Mouse (Mus musculus) olfactory bulb, adult 2 months (tissue): Measurements from ENCODE around the gene Fbxo47. TPM values are rescaled to one million over a fixed set of nuclear protein-coding genes. Genes with fewer than 3 reads are reported as not detected.

Source experiments
- H3K27ac ChIP-seq: fragments of 200-500 bp; 2 replicates; pipeline ENCODE4 v1.5.1; 2012; ENCODE audit warnings: low read depth, low read length; ENCODE audit not compliant: insufficient read depth
- H3K4me1 ChIP-seq: fragments of 200-500 bp; 2 replicates; pipeline ENCODE4 v1.6.1; 2012; ENCODE audit warnings: low read length; ENCODE audit not compliant: control insufficient read depth, insufficient read depth
- H3K4me3 ChIP-seq: fragments of 200-500 bp; 2 replicates; pipeline ENCODE4 v1.5.1; 2012; ENCODE audit warnings: mild to moderate bottlenecking, low read depth, low read length, moderate library complexity; ENCODE audit not compliant: insufficient read depth
- CTCF ChIP-seq: fragments of 200-500 bp; IDR thresholded peaks from 2 replicates; pipeline ENCODE4 v1.5.1; 2012; ENCODE audit warnings: low read depth, mild to moderate bottlenecking, low read length, moderate library complexity; ENCODE audit not compliant: insufficient read depth
- POLR2A ChIP-seq: fragments of 200-500 bp; IDR thresholded peaks from 2 replicates; pipeline ENCODE4 v1.6.1; 2012; ENCODE audit warnings: mild to moderate bottlenecking, low read depth, low read length, moderate library complexity; ENCODE audit not compliant: insufficient read depth
- WGBS: fragments of 180-500 bp; shearing (Covaris S2); methylation state at CpG from one replicate; pipeline ENCODE4 v1.1.7; 2018; 5-methylcytosine and 5-hydroxymethylcytosine counted together
- polyA plus RNA-seq: library from polyadenylated mRNA; stranded (reverse); fragments of >200 nt; gene quantifications from 2 replicates; pipeline ENCODE4 v1.2.4, GENCODE M21; 2012; ENCODE audit warnings: low replicate concordance; ENCODE audit not compliant: missing spikeins, insufficient read depth, insufficient read length

The Fbxo47 gene
- not detected in 2 replicates for polyA plus RNA-seq

DNA sequence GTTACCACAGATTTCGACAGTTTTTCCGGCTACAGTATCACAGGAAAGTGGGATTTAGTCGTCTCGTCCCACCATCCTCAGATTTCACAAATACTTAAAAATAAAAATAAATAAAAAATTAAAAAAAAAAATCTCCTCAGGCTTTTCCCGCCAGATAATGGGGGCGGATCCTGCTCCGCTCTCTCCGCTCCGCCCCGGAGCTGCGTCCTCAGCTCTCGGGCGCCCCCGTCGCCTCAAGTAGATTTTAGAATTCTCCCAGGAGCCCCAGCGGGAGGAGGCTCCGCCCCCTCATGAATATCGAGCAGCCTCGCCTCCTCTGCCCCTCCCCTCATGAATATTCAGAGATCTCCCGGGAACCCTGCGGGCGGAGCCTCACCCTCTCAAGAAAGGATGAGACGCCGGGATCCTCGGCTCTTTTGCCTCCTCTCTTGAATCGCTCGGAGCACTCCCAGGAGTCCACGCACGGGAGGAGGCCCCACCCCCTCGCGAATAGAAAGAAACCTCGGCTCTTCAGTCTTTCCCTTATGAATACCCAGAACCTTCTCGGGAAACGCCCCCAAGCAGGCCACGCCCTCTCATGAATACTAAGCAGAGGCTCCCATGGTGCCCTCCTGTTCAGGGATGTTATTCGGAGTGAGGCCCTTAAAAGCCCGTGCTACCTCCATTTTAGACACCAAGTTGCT lies at the start of gene Fbxo47:
TSS of gene Fbxo47 (minus strand) at position 237 of the 683 bp plus-strand sequence.
- WGBS, result under 1% methylated on average over 37 of the region's 37 CpGs
- Histone ChIP-seq H3K4me1 (no peaks in the 10 kb centered on the region), H3K4me3 (peak within 1 kb of the TSS; percentile 82), H3K27ac (no peak within 1 kb of the TSS)
- TF ChIP-seq POLR2A (no peak), CTCF (no peak)

DNA sequence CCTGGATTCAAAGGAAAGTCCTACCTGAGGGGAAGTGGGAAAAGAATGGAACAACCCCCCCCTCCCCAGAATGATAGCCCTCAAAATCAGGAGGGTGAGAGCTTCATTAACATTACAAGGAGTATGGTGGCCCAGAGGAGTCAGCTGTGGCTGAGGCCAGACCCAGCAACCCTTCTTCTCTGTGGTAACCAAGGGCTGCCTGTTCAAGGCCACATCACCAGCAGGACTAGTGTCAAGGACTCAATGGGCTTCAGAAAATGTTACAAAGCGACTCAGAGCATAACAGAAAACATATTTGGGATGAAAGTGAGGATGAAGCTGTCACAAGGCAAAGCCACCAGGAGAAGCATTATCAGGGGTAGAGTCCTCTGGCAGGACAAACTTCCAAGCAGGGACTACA lies 49.6 kb upstream of the Fbxo47 start:
- TF ChIP-seq POLR2A, result no peak
- TF ChIP-seq CTCF, result no peak
- H3K4me3 ChIP-seq, result no peak overlapping the region
- H3K27ac ChIP-seq, result no peak overlapping the region
- peaks cover 5% of the 10 kb centered on the region; the same call in 1 of the 2 replicates for H3K4me1 ChIP-seq
- 85% methylated on average over 1 of the region's 1 CpGs for WGBS

DNA sequence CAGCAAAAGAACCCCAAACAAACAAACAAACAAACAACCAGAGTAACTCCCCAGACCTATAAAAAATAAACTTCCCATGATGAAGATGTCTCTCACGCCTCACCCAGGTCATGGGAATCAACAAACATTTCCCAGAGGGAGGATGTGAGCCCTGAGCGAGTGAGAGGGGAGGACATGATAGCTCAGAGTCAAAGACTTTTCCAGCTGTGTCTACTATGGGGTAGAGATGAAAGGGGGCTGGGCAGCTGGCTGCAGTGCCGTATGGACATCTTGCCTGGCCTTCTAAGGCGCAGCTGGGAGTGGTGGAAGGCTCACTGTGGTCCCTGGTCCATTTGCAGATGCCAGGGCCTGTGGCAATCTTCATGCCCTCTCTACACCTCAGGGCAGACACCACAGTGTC lies 45.0 kb upstream of the Fbxo47 start:
- H3K27ac ChIP-seq, result no peak overlapping the region
- H3K4me3 ChIP-seq, result no peak overlapping the region
- H3K4me1 ChIP-seq, result no peaks in the 10 kb centered on the region
- no peak for TF ChIP-seq CTCF
- TF ChIP-seq POLR2A, result no peak
- WGBS, result 83% methylated on average over 4 of the region's 4 CpGs

DNA sequence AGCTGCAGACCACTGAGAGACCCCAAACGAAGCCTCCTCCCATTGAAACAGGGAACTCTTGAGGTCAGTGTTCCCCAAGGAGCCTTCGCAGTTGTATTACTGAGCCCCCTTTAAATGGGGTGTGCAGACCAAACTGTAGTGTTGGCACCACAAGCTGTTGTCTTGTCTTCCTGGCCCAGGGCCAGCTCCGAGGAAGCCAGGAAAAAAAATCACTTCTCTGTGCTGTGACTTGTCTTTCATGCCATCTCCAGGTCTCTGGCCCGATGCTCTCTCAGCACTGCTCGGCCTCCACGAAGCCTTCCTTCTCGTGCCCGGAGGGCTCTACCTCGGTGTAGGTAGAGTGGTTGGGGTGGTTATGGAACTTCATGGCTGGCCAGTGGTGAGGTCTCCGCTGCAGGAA lies 40.3 kb upstream of the Fbxo47 start:
- H3K27ac ChIP-seq, result no peak overlapping the region
- no peak for TF ChIP-seq CTCF
- TF ChIP-seq POLR2A, result no peak
- 88% methylated on average over 10 of the region's 10 CpGs for WGBS
- H3K4me3 ChIP-seq, result no peak overlapping the region
- no peaks in the 10 kb centered on the region for H3K4me1 ChIP-seq

DNA sequence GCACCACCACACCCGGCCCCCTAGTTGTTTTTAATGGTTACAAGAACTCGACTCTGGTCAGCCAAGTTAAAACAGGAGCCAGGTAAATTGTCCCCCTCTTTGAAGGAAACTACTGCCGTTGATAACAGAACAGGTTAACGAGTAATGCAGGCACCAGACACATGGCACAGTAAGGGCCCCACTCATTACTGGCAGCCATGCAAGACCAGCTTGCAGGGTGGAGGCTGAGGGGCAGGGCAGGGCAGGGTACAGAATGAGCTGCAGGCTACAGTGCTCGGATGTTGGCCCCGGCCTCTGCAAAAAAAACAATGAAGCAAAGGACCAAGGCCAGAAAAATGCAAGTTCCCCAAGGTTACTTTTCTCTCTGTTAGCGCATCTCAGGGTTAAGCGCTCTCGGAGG lies 39.7 kb upstream of the Fbxo47 start:
- Histone ChIP-seq H3K27ac (no peak overlapping the region), H3K4me1 (no peaks in the 10 kb centered on the region), H3K4me3 (no peak overlapping the region)
- TF ChIP-seq CTCF (no peak), POLR2A (no peak)
- WGBS, result 85% methylated on average over 9 of the region's 9 CpGs

DNA sequence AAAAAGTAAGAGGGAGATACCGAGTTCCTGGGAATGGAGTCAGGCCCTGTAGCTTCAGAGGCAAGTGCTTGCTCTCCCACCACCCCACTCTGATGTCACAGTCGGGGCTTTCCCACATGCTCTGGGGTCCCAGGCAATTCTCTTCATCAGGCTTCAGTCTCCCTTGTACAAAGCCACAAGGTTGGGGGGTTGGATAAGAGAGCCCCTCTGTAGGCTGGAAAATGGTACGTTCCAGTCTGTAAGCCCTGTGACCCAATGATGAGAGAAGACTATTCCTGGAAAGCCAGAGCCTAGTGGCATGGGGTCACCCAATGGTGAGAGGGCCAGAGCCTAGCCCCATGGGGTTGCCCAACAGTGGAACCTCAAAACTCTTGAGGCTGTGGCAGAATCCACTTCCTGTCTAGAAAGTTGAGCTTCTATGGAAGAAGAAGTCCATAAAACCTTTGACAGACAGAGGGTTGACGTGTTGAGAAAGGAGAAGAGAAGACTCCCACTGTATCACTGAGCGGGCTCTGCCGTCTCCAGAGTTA lies 32.1 kb upstream of the Fbxo47 start:
- TF ChIP-seq CTCF, result no peak
- no peak for TF ChIP-seq POLR2A
- WGBS, result 89% methylated on average over 6 of the region's 6 CpGs

DNA sequence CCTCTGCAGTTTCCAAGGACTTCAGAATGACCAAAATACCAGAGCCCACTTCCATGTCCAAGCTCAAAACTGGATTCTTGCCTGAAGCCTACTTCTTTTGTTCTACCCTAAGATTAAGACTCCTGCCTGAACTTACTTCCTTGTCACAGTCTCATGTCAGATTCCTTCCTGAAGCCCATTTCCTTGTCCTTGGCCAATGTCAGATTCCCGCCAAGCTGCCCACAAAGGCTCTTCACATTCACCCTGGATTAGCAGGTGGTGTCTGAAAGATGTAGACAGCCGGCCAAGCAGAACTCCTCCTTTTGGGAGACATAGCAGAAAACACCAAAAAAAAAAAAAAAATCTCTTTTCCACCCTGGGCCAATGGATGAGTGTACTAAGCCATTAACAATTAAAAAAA lies 31.5 kb upstream of the Fbxo47 start:
- TF ChIP-seq POLR2A (no peak), CTCF (no peak)
- Histone ChIP-seq H3K27ac (no peak overlapping the region), H3K4me1 (peaks cover 8% of the 10 kb centered on the region), H3K4me3 (no peak overlapping the region)
- WGBS, result 74% methylated on average over 2 of the region's 2 CpGs

More for the DNA sequence above, 32.1 kb upstream of the Fbxo47 start:
- Histone ChIP-seq H3K4me1 (peaks cover 5% of the 10 kb centered on the region), H3K4me3 (no peak overlapping the region), H3K27ac (no peak overlapping the region)

DNA sequence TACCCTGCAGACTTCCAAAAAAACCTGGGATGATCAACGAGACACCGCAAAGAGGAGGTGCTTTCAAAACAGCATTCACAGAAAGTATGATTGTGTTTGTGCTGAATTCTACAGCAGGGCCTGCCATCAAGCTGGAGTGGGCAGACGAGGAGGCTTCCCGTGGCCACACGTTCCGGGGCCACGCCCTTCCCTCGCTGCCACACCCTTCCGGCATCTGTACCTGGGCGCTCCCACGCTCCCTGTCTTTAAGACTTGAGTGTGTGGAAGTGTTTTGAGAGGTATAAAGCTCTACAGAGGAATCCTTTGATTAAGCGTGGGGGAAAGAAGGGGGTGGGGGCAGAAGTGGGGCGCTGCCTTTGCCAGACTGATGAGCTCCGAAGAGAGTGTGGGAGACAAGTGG lies 29.2 kb upstream of the Fbxo47 start:
- 91% methylated on average over 14 of the region's 14 CpGs for WGBS
- H3K4me1 ChIP-seq, result peaks cover 8% of the 10 kb centered on the region
- TF ChIP-seq CTCF (no peak), POLR2A (no peak)
- no peak overlapping the region for H3K27ac ChIP-seq
- no peak overlapping the region for H3K4me3 ChIP-seq

DNA sequence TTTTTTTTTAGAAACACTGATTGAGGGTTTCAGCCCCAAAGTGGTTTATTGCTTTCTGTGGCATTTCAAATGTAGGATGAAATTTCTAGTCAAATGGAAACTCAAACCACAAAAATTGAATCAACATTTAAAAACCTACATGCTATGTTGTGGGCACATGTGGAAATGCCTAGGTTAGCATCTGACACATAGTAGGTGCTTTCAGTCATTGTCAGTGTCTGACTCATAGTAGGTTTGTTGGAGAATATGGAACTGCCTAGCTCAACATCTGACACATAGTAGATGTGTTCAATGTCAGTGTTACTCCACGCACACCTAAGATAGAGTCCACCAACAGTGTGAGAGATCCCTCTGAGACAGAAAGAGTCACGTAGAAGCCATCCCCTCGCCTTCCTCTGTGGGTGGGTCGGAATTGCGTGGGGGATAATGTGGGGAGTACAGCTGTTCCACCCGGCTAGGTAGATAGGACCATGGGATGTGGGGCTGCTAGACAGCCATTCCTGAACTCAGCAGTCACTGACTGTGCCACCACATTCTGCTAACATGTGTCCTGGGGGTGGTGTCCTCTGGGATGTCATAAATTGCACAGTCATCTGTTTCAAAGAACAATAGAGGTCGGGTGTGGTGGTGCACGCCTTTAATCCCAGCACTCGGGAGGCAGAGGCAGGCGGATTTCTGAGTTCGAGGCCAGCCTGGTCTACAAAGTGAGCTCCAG lies 24.8 kb upstream of the Fbxo47 start:
- TF ChIP-seq POLR2A (no peak), CTCF (no peak)
- H3K4me1 ChIP-seq, result peaks cover 8% of the 10 kb centered on the region

More for the DNA sequence above, 24.8 kb upstream of the Fbxo47 start:
- WGBS, result 90% methylated on average over 11 of the region's 11 CpGs
- no peak overlapping the region for H3K27ac ChIP-seq
- no peak overlapping the region for H3K4me3 ChIP-seq
